Mouse (Mus musculus): ENCODE data around the gene Lrrfip1. TPM values are rescaled to one million over a fixed set of nuclear protein-coding genes. Genes with fewer than 3 reads are reported as not detected.

Gene Lrrfip1
- polyA plus RNA-seq, 1 experiment = 51.9 TPM

GRCm38 (mm10) chr1:91001871-91002539 is 3.5 kb downstream of the Lrrfip1 start:
- TF ChIP-seq POLR2A (IDR thresholded peaks at IDR 0.05; ENCODE audit: borderline replicate concordance, control insufficient read depth, low read depth, low read length) = no peak
- TF ChIP-seq CTCF (IDR thresholded peaks at IDR 0.05; ENCODE audit: control insufficient read depth, insufficient read depth, low read length) = no peak
- H3K27ac ChIP-seq (ENCODE audit: control insufficient read depth, insufficient read depth, low read depth, low read length, poor library complexity) = no peak overlapping the region
- 53% methylated on average over 3 of the region's 3 CpGs for WGBS
- H3K4me3 ChIP-seq (replicated peaks; ENCODE audit: control insufficient read depth, low read depth, low read length) = no peak overlapping the region
- H3K4me1 ChIP-seq (ENCODE audit: control insufficient read depth, insufficient read depth, low read length) = no peaks in the 10 kb centered on the region; the same call in 1 of the 2 replicates

- TF ChIP-seq CTCF (IDR thresholded peaks at IDR 0.05; ENCODE audit: control insufficient read depth, insufficient read depth, low read length) (no peak), POLR2A (IDR thresholded peaks at IDR 0.05; ENCODE audit: borderline replicate concordance, control insufficient read depth, low read depth, low read length) (no peak)
- Histone ChIP-seq H3K4me1 (ENCODE audit: control insufficient read depth, insufficient read depth, low read length) (no peaks in the 10 kb centered on the region; the same call in 1 of the 2 replicates), H3K27ac (ENCODE audit: control insufficient read depth, insufficient read depth, low read depth, low read length, poor library complexity) (no peak overlapping the region), H3K4me3 (replicated peaks; ENCODE audit: control insufficient read depth, low read depth, low read length) (no peak overlapping the region)
- 30% methylated on average over 3 of the region's 3 CpGs for WGBS
These were observed 4.1 kb downstream of the Lrrfip1 start for GRCm38 (mm10) chr1:91002641-91003040.

- H3K4me1 ChIP-seq (ENCODE audit: control insufficient read depth, insufficient read depth, low read length) = no peaks in the 10 kb centered on the region; the same call in 1 of the 2 replicates
- TF ChIP-seq POLR2A (IDR thresholded peaks at IDR 0.05; ENCODE audit: borderline replicate concordance, control insufficient read depth, low read depth, low read length) = no peak
- no peak for TF ChIP-seq CTCF (IDR thresholded peaks at IDR 0.05; ENCODE audit: control insufficient read depth, insufficient read depth, low read length)
- WGBS = 76% methylated on average over 8 of the region's 8 CpGs
These were observed 5.2 kb downstream of the Lrrfip1 start for GRCm38 (mm10) chr1:91003522-91004253.

GRCm38 (mm10) chr1:91006037-91006436 is 7.5 kb downstream of the Lrrfip1 start:
- Histone ChIP-seq H3K4me3 (replicated peaks; ENCODE audit: control insufficient read depth, low read depth, low read length) (no peak overlapping the region), H3K4me1 (ENCODE audit: control insufficient read depth, insufficient read depth, low read length) (no peaks in the 10 kb centered on the region), H3K27ac (ENCODE audit: control insufficient read depth, insufficient read depth, low read depth, low read length, poor library complexity) (no peak overlapping the region)
- WGBS = 81% methylated on average over 5 of the region's 5 CpGs
- TF ChIP-seq CTCF (IDR thresholded peaks at IDR 0.05; ENCODE audit: control insufficient read depth, insufficient read depth, low read length) (no peak), POLR2A (IDR thresholded peaks at IDR 0.05; ENCODE audit: borderline replicate concordance, control insufficient read depth, low read depth, low read length) (no peak)

More at GRCm38 (mm10) chr1:91003522-91004253, 5.2 kb downstream of the Lrrfip1 start:
- H3K4me3 ChIP-seq (replicated peaks; ENCODE audit: control insufficient read depth, low read depth, low read length) = no peak overlapping the region
- no peak overlapping the region for H3K27ac ChIP-seq (ENCODE audit: control insufficient read depth, insufficient read depth, low read depth, low read length, poor library complexity)

- no peak for TF ChIP-seq POLR2A (IDR thresholded peaks at IDR 0.05; ENCODE audit: borderline replicate concordance, control insufficient read depth, low read depth, low read length)
- TF ChIP-seq CTCF (IDR thresholded peaks at IDR 0.05; ENCODE audit: control insufficient read depth, insufficient read depth, low read length) = no peak
- H3K27ac ChIP-seq (ENCODE audit: control insufficient read depth, insufficient read depth, low read depth, low read length, poor library complexity) = no peak overlapping the region
- WGBS = 87% methylated on average over 9 of the region's 9 CpGs
- no peak overlapping the region for H3K4me3 ChIP-seq (replicated peaks; ENCODE audit: control insufficient read depth, low read depth, low read length)
- H3K4me1 ChIP-seq (ENCODE audit: control insufficient read depth, insufficient read depth, low read length) = no peaks in the 10 kb centered on the region
These were observed 8.2 kb downstream of the Lrrfip1 start for GRCm38 (mm10) chr1:91006708-91007107.

GRCm38 (mm10) chr1:91008147-91008682 is 9.7 kb downstream of the Lrrfip1 start:
- 90% methylated on average over 14 of the region's 14 CpGs for WGBS
- TF ChIP-seq POLR2A (IDR thresholded peaks at IDR 0.05; ENCODE audit: borderline replicate concordance, control insufficient read depth, low read depth, low read length) = no peak
- no peak for TF ChIP-seq CTCF (IDR thresholded peaks at IDR 0.05; ENCODE audit: control insufficient read depth, insufficient read depth, low read length)
- no peak overlapping the region for H3K27ac ChIP-seq (ENCODE audit: control insufficient read depth, insufficient read depth, low read depth, low read length, poor library complexity)
- H3K4me1 ChIP-seq (ENCODE audit: control insufficient read depth, insufficient read depth, low read length) = no peaks in the 10 kb centered on the region
- no peak overlapping the region for H3K4me3 ChIP-seq (replicated peaks; ENCODE audit: control insufficient read depth, low read depth, low read length)

- Histone ChIP-seq H3K4me1 (ENCODE audit: control insufficient read depth, insufficient read depth, low read length) (no peaks in the 10 kb centered on the region), H3K4me3 (replicated peaks; ENCODE audit: control insufficient read depth, low read depth, low read length) (no peak overlapping the region), H3K27ac (ENCODE audit: control insufficient read depth, insufficient read depth, low read depth, low read length, poor library complexity) (no peak overlapping the region)
- TF ChIP-seq CTCF (IDR thresholded peaks at IDR 0.05; ENCODE audit: control insufficient read depth, insufficient read depth, low read length) (no peak), POLR2A (IDR thresholded peaks at IDR 0.05; ENCODE audit: borderline replicate concordance, control insufficient read depth, low read depth, low read length) (no peak)
- 87% methylated on average over 9 of the region's 9 CpGs for WGBS
These were observed 10.2 kb downstream of the Lrrfip1 start for GRCm38 (mm10) chr1:91008746-91009145.

GRCm38 (mm10) chr1:91009266-91009665 is 10.7 kb downstream of the Lrrfip1 start:
- TF ChIP-seq POLR2A (IDR thresholded peaks at IDR 0.05; ENCODE audit: borderline replicate concordance, control insufficient read depth, low read depth, low read length) (no peak), CTCF (IDR thresholded peaks at IDR 0.05; ENCODE audit: control insufficient read depth, insufficient read depth, low read length) (no peak)
- Histone ChIP-seq H3K4me3 (replicated peaks; ENCODE audit: control insufficient read depth, low read depth, low read length) (no peak overlapping the region), H3K27ac (ENCODE audit: control insufficient read depth, insufficient read depth, low read depth, low read length, poor library complexity) (no peak overlapping the region), H3K4me1 (ENCODE audit: control insufficient read depth, insufficient read depth, low read length) (no peaks in the 10 kb centered on the region)
- WGBS = 75% methylated on average over 6 of the region's 6 CpGs

All from bone marrow, adult 2 months (tissue).